Mouse (Mus musculus) kidney, embryonic 15.5 days (tissue): Measurements from ENCODE around the gene Fam129b. TPM values are rescaled to one million over a fixed set of nuclear protein-coding genes. Genes with fewer than 3 reads are reported as not detected.
A peak's percentile ranks its signal among the peaks of the same experiment; 100 is the strongest.

ENCODE experiments used
- ATAC-seq: fragments of 200-750 bp; cut with Nextera tagmentation; replicated peaks from 2 replicates; pipeline ENCODE4 v1.8.0; 2017; ENCODE audit warnings: moderate TSS enrichment; ENCODE audit not compliant: low FRiP score
- H3K27ac ChIP-seq: fragments of 300-500 bp; sonication (generic); 2 replicates; pipeline ENCODE4 v1.5.1; 2015; ENCODE audit warnings: mild to moderate bottlenecking, inconsistent platforms
- H3K27me3 ChIP-seq: fragments of 300-500 bp; sonication (generic); 2 replicates; pipeline ENCODE4 v1.6.1; 2015; ENCODE audit warnings: inconsistent platforms
- H3K36me3 ChIP-seq: fragments of 300-500 bp; sonication (generic); 2 replicates; pipeline ENCODE4 v1.6.1; 2015; ENCODE audit warnings: inconsistent platforms
- H3K4me1 ChIP-seq: fragments of 300-500 bp; sonication (generic); 2 replicates; pipeline ENCODE4 v1.6.1; 2015; ENCODE audit warnings: inconsistent platforms
- H3K4me2 ChIP-seq: fragments of 300-500 bp; sonication (generic); 2 replicates; pipeline ENCODE4 v1.6.1; 2015; ENCODE audit warnings: moderate library complexity, mild to moderate bottlenecking, inconsistent platforms
- H3K4me3 ChIP-seq: fragments of 300-500 bp; sonication (generic); replicated peaks from 2 replicates; pipeline ENCODE4 v1.5.1; 2015; ENCODE audit warnings: mild to moderate bottlenecking, inconsistent platforms
- H3K9ac ChIP-seq: fragments of 300-500 bp; sonication (generic); 2 replicates; pipeline ENCODE4 v1.6.1; 2015; ENCODE audit warnings: mild to moderate bottlenecking, inconsistent platforms
- H3K9me3 ChIP-seq: fragments of 300-500 bp; sonication (generic); replicated peaks from 2 replicates; pipeline ENCODE4 v1.6.1; 2016; ENCODE audit warnings: inconsistent platforms
- WGBS: fragments of 180-500 bp; shearing (Covaris S2); methylation state at CpG from one replicate; pipeline ENCODE4 v1.1.7; 2015; ENCODE audit warnings: mixed read lengths; 5-methylcytosine and 5-hydroxymethylcytosine counted together
- polyA plus RNA-seq: library from polyadenylated mRNA; unstranded; fragments of >200 nt; fragmentation: Nextera tagmentation; extraction: Ambion mirVana; gene quantifications from 2 replicates; pipeline ENCODE4 v1.2.1, GENCODE M21; 2015

The Fam129b gene
- polyA plus RNA-seq, 1 experiment from 2014 or later: 47.7 TPM

DNA sequence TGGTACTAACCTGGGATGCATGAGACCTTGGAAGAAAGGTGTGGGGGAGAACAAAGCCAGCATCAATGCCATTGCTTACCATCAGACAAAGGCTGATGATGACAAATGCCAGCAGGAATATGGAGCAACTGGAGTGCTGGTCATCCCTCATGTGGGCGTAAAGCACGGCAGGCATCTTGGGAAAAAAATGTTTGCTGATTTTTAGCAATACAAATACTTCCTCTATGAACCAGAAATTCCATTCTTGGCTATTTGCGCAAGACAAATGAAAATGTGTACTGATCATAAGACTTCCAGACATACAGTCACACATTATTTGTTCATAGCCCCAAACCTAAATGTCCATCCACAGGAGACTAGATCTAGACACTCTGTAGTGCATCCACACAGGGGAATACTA is 12.6 kb upstream of the Fam129b start:
- no peaks in the 10 kb centered on the region for H3K36me3 ChIP-seq
- H3K27me3 ChIP-seq: no peaks in the 10 kb centered on the region
- ATAC-seq: no peak
- H3K4me1 ChIP-seq: no peaks in the 10 kb centered on the region
- H3K9ac ChIP-seq: no peak overlapping the region
- 88% methylated on average over 3 of the region's 3 CpGs for WGBS
- no peak overlapping the region for H3K4me2 ChIP-seq
- H3K4me3 ChIP-seq: no peak overlapping the region
- no peaks in the 10 kb centered on the region for H3K9me3 ChIP-seq
- H3K27ac ChIP-seq: no peak overlapping the region

DNA sequence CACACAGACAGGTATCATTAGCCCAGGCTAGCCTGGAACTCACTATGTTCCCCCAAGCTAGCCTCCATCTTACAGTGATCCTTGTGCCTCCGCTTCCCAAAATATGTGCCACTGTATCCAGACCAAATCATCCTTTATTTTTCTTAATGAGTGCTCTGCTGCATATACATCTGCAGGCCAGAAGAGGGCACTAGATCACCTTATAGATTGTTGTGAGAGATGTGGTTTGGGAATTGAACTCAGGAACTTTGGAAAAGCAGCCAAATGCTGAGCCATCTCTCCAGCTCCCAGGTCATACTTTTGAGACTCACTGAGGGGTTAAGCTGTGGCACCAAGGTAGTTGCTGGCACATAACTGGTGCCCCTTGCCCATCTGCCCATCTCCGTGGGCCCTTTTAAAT is 11.2 kb upstream of the Fam129b start:
- no peak for ATAC-seq
- Histone ChIP-seq H3K4me1 (0 out of 2 replicates have a peak, but pooled peaks cover under 1% of the 10 kb centered on the region), H3K27me3 (no peaks in the 10 kb centered on the region), H3K9ac (no peak overlapping the region), H3K4me3 (no peak overlapping the region), H3K4me2 (no peak overlapping the region), H3K27ac (no peak overlapping the region), H3K36me3 (no peaks in the 10 kb centered on the region), H3K9me3 (no peaks in the 10 kb centered on the region)
- 64% methylated on average over 2 of the region's 2 CpGs for WGBS

GRCm38 (mm10) chr2:32867354-32867753 is 8.6 kb upstream of the Fam129b start:
- Histone ChIP-seq H3K4me3 (no peak overlapping the region), H3K36me3 (no peaks in the 10 kb centered on the region), H3K9me3 (no peaks in the 10 kb centered on the region), H3K27ac (no peak overlapping the region), H3K27me3 (no peaks in the 10 kb centered on the region), H3K4me1 (peaks cover 7% of the 10 kb centered on the region), H3K9ac (no peak overlapping the region), H3K4me2 (no peak overlapping the region)
- ATAC-seq: no peak
- WGBS: 82% methylated on average over 4 of the region's 4 CpGs

DNA sequence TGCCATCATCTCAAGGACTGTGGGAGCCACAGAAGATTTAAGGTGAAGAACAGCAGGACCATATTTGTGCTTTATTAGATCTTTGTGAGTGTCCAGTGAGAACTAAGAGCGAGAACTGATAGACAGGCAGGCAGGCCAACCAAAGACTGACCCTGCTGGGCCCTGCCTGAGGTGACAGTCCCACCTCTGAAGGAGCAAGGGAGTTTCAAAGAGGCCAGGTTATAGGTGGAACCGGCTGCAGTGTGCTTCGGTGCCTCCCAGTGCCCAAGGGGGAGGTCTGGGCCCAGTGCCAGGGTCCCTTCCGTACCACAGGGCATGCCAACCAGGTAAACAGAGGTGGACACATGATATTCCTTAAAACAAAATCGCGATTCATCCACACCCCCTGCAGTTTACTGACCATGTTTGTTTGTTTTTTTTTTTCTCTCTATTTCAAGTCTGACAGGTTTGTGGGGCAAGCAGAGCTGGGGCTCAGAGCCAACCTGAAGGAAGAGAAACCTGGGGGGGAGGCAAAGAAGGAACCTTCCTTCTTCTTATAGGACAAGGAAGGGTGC is 6.1 kb upstream of the Fam129b start:
- Histone ChIP-seq H3K9me3 (no peaks in the 10 kb centered on the region), H3K4me3 (no peak overlapping the region), H3K27ac (no peak overlapping the region), H3K4me2 (no peak overlapping the region), H3K27me3 (no peaks in the 10 kb centered on the region), H3K4me1 (peaks cover 19% of the 10 kb centered on the region), H3K36me3 (no peaks in the 10 kb centered on the region), H3K9ac (no peak overlapping the region)
- 46% methylated on average over 6 of the region's 6 CpGs for WGBS
- ATAC-seq: no peak

DNA sequence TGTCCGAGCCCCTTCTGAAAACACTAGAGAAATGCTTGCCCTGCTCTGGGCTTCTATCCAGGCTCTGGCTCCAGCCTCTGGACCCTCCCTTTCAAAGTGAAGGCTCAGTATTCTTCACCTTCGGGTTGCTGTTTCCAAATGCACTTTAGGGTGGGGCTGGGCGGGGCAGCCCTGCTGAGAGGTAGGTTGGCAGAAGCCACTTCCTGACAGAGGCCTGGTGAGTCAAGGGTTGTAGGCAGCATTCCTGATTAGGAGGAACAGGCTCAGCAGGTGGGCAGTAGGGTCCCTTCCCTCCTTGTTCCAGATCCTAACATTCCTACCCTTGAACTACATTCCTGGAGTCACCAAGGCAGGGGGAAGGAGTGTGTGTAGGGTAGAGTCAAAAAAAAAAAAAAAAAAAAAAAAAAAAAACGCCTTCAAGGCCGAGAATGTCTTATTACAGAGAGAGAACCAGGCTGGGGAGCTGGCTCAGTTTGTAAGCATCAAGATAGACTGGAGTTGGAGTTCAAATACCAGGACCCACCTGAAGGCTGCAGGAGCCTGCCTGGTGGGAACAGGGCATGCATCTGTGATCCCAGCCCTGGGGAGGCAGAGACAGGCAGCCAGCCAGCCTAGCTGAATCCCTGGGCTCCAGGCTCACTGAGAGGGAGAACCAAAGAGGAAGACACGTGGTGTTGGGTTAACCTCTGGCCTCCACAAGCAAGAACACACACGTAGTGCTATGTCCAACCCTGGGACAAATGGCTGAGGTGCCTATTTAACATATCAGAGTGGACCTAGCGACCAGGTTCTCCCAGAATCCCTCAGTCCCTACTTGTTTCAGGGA is 5.4 kb upstream of the Fam129b start:
- Histone ChIP-seq H3K9ac (no peak overlapping the region), H3K4me3 (no peak overlapping the region), H3K27me3 (no peaks in the 10 kb centered on the region), H3K4me1 (peaks cover 26% of the 10 kb centered on the region), H3K4me2 (no peak overlapping the region), H3K27ac (no peak overlapping the region; the same call in 1 of the 2 replicates), H3K36me3 (no peaks in the 10 kb centered on the region), H3K9me3 (no peaks in the 10 kb centered on the region)
- ATAC-seq: no peak
- 44% methylated on average over 8 of the region's 8 CpGs for WGBS

DNA sequence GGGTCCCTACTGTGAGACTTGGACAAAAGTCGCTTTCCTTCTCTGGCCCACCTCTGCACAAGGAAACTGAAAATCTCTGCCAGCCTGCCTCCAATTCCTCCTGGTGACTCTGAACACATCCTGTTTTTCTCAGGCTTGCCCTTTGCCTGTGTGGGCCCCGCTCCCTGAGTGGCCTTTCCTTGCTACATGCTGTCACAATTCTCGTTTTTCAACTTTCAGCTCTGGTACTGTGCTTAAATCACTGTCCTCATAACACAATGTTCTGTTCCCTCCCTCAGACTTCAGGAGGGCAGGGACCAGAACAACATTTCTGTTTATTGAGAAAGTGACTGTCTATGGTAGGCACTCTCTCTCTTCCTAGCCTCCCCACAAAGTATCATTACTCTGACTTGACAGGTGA is 1.8 kb upstream of the Fam129b start:
- peak overlapping the region; percentile 37; the same call in 1 of the 2 replicates for H3K27ac ChIP-seq
- H3K4me2 ChIP-seq: 0 out of 2 replicates have a peak overlapping the region, but pooled peaks have one; percentile 72
- no peaks in the 10 kb centered on the region for H3K27me3 ChIP-seq
- H3K4me1 ChIP-seq: peaks cover 52% of the 10 kb centered on the region
- H3K4me3 ChIP-seq: no peak overlapping the region
- H3K36me3 ChIP-seq: no peaks in the 10 kb centered on the region
- no peak overlapping the region for H3K9ac ChIP-seq
- no peaks in the 10 kb centered on the region for H3K9me3 ChIP-seq
- 64% methylated on average over 3 of the region's 3 CpGs for WGBS
- no peak for ATAC-seq

DNA sequence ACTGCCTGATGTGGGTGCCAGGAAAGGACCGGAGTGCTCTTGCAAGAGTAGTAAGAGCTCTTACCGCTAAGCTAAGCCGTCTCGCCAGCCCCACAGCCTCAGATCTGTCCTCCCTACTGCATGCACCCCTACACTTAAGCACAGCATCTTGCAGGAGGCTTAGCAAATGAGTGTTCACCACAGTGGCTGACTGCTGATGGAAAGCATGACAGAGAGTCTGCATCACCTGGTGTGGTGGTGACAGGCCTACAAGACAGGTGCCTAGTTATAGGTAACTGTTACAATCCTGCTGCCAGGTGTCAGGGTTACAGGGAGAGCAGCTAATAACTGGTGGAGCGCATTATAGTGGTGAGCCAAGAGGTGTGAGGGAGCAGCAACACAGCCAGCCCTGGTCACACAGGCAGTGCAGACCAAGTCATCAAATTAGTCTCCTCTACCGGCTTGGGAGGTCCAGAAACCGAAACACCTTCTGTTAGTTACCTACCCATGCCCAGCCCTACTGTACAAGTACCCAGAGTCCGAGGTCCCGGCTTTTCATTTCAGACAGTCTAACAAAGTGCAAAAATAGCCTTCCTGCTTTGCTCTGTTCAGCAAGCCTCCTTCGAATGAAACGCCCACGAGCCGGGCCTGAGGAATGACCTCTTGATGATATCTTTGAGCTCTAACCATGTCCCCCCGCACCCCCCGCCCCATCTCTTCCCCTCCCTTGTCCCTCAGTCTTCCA is 801 bp upstream of the Fam129b start:
- WGBS: 9% methylated on average over 15 of the region's 15 CpGs
- Histone ChIP-seq H3K9ac (peak overlapping the region; percentile 91), H3K4me1 (peaks cover 59% of the 10 kb centered on the region), H3K36me3 (no peaks in the 10 kb centered on the region), H3K27me3 (no peaks in the 10 kb centered on the region), H3K9me3 (no peaks in the 10 kb centered on the region), H3K27ac (peak overlapping the region; percentile 94), H3K4me2 (peak overlapping the region; percentile 72), H3K4me3 (peak overlapping the region; percentile 83)
- ATAC-seq: peak; percentile 8

DNA sequence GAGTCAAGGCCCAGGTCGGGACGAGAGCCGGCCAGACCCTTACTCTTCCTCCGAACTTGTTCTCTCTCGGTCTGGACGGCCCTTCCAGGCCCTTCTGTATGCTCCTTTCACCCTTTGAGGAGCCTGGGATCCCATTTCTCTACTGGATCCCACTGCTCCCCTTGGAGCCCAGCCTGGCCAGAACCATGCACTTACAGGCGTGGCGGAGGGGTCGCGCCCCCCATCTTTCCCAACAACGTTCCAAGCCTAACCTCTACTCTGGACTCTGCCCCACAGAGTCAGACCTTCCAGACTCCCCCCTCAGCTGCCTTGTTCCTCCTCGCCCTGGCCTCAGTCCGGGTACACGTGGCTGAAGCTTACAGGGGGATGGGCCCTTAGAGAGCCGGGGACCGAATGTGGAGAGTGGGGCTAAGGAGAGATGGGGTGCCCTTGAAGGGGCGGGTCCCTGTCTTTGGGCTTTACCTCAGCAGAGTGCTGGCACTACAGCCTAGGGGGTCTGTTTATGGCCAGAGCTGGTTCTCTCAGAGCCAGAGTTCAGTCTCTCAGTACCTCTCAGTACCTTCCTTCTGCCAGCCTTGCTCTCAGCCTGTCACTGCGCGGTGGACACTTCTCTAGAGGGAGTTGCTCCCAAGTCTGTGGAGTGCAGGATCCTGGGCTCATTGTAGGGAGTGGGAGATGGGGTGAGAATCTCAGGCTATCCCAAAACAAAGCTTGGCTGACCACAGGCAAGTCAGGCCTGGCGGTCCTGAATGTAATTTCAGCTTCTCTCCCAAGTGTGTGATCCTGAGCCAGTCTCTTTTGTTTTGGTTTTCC is 782 bp downstream of the Fam129b start:
- 1% methylated on average over 20 of the region's 20 CpGs for WGBS

GRCm38 (mm10) chr2:32877303-32877702 is 1.4 kb downstream of the Fam129b start:
- Histone ChIP-seq H3K27me3 (no peaks in the 10 kb centered on the region), H3K36me3 (no peaks in the 10 kb centered on the region), H3K4me1 (peaks cover 78% of the 10 kb centered on the region), H3K9ac (peak overlapping the region; percentile 91), H3K4me2 (peak overlapping the region; percentile 72), H3K27ac (peak overlapping the region; percentile 94), H3K4me3 (peak overlapping the region; percentile 83), H3K9me3 (no peaks in the 10 kb centered on the region)
- WGBS: 37% methylated on average over 5 of the region's 5 CpGs
- no peak for ATAC-seq

More for the DNA sequence above, 782 bp downstream of the Fam129b start:
- H3K27ac ChIP-seq: peak overlapping the region; percentile 94
- peak overlapping the region; percentile 83 for H3K4me3 ChIP-seq
- peaks cover 72% of the 10 kb centered on the region for H3K4me1 ChIP-seq
- peak overlapping the region; percentile 91 for H3K9ac ChIP-seq
- no peaks in the 10 kb centered on the region for H3K36me3 ChIP-seq
- H3K27me3 ChIP-seq: no peaks in the 10 kb centered on the region
- H3K4me2 ChIP-seq: peak overlapping the region; percentile 72
- ATAC-seq: peak; percentile 11; the same call in 1 of the 2 replicates
- H3K9me3 ChIP-seq: no peaks in the 10 kb centered on the region

DNA sequence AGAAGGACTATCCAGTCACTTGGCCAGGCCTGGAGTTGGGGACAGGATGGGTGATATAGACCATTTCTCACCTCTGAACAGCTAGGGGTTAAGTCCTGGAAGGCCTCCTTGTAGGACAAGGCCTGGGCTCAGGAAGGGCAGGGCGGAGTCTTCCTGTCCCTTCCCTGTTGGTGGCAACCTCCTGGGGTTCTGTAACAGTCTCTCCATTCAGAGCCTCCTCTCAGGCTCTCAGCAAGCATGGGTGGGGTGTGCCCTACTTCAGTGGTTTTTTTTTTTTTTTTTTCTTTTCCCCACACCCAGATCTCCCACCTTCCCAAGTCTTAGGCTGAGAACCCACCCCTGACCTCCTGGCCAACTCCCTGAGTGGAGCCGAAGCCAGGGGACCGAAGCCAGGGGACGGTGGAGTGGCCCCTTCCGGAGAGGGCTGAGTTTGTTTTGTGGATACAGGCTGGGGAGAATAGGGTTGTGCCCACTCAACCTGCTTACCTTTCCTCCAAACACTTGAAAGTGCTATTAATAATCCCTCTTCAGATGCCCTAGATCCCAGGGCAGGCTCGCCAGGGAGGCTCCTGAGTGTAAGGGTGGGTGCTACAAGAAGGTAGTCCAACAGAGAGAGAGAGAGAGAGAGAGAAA is 2.0 kb downstream of the Fam129b start:
- H3K27me3 ChIP-seq: no peaks in the 10 kb centered on the region
- WGBS: 53% methylated on average over 6 of the region's 6 CpGs
- H3K4me3 ChIP-seq: peak overlapping the region; percentile 83
- peak overlapping the region; percentile 91 for H3K9ac ChIP-seq
- no peak for ATAC-seq
- H3K4me1 ChIP-seq: peaks cover 84% of the 10 kb centered on the region
- no peaks in the 10 kb centered on the region for H3K9me3 ChIP-seq
- no peaks in the 10 kb centered on the region for H3K36me3 ChIP-seq
- H3K4me2 ChIP-seq: peak overlapping the region; percentile 72
- peak overlapping the region; percentile 94; the same call in 1 of the 2 replicates for H3K27ac ChIP-seq

DNA sequence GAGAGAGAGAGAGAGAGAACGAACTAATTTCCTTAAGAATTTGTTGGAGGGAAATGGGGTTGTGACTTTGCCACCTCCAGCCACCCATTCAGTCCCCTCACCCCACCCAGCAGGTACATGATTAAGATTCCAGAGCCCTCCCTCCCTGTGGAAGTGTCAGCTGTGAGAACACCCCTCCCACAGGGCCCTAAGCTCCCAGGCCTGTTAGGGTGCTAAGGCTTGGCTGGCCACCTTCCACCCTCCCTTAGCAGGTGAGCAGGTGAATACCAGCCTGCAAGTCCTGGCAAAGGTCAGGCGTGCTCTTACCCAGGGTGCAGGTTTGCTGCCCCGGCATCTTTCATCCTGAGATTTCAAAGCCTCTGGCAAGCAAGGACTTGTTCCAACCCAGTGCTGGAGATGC is 2.5 kb downstream of the Fam129b start:
- Histone ChIP-seq H3K4me2 (peak overlapping the region; percentile 72), H3K4me3 (peak overlapping the region; percentile 83), H3K27ac (peak overlapping the region; percentile 94; the same call in 1 of the 2 replicates), H3K4me1 (peaks cover 89% of the 10 kb centered on the region), H3K9ac (no peak overlapping the region), H3K27me3 (no peaks in the 10 kb centered on the region), H3K9me3 (no peaks in the 10 kb centered on the region), H3K36me3 (no peaks in the 10 kb centered on the region)
- no peak for ATAC-seq
- 66% methylated on average over 3 of the region's 3 CpGs for WGBS
